Mouse (Mus musculus): Measurements from ENCODE around the gene Il3ra.

Il3ra gene

GRCm38 (mm10) chr14:14345948-14346812 lies at the start of gene Il3ra:
Gene Il3ra (plus strand): TSS chr14:14346275.
- in situ Hi-C loops (cut with MboI, MseI) = loop anchor here (5.0 kb wide), 1 partner anchor 356 kb away; the partner anchor contains the start of gene Slc4a7

GRCm38 (mm10) chr14:14308938-14309337 lies 37.1 kb upstream of the Il3ra start:
- in situ Hi-C loops (cut with MboI, MseI) = no loop called here

DNA sequence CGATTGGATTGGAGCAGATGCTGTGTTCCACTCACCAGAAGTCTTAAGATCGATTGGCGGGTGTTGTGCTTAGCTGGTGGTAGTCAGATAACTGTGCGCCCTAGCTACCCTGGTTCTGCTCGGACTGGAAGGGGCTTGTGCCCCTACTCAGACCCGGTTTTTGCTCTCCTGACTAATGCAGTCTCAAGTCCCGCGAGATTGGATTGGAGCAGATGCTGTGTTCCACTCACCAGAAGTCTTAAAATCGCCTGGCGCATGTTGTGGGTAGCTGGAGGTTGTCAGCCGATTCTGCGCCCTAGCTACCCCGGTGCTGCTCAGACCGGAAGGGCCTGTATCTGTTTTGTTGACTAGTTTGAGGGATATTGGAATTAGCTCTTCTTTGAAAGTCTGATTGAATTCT lies 36.7 kb upstream of the Il3ra start:
- in situ Hi-C loops (cut with MboI, MseI) = no loop called here

DNA sequence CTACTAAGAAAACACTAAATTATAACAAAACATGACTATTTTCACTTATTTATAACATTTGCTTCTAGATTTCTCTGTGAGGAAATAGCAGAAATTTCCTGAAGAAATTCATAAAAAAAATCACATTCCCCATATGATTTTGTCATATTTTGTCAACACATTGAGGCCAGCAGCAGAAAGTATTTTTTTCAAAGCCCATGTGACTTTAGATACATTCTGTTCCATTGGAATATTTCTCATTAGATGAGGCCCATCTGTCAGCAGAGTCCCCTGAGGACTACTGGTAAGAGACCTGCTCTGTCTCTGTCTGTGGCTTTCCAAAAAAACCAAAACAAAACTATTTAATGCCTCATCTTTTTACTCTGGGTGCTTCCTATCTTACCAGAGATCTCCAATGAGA lies 23.5 kb upstream of the Il3ra start, which contains the start of gene Olfr31:
Olfr31 (plus strand) TSS at position 301 of the 400 bp plus-strand sequence.
- in situ Hi-C loops (cut with MboI, MseI) = no loop called here

GRCm38 (mm10) chr14:14345113-14345871 lies 783 bp upstream of the Il3ra start:
- in situ Hi-C loops (cut with MboI, MseI) = loop anchor here (5.0 kb wide), 1 partner anchor 357 kb away; the partner anchor contains the start of gene Slc4a7

DNA sequence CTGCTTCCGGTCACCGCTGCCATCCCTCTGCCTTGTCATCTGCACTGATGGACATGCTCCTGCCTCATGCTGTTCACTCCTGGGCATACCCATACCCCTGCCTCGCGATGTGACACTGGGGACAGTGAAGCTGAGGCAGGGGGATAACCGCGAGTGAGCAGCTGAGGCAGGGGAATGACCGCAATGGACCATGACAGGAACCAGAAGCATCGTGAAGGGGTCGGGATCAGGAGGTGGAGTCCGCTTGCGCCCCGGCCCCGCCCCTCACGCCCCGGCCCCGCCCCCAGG lies 682 bp downstream of the Il3ra start:
- in situ Hi-C loops (cut with MboI, MseI) = loop anchor here (5.0 kb wide), 1 partner anchor 356 kb away; the partner anchor contains the start of gene Slc4a7

- in situ Hi-C loops (cut with MboI, MseI) = loop anchor here (5.0 kb wide), 1 partner anchor 355 kb away; the partner anchor contains the start of gene Slc4a7
Measured at GRCm38 (mm10) chr14:14347151-14347835, 1.2 kb downstream of the Il3ra start.

- in situ Hi-C loops (cut with MboI, MseI) = loop anchor here (5.0 kb wide), 1 partner anchor 354 kb away; the partner anchor contains the start of gene Slc4a7
Measured at GRCm38 (mm10) chr14:14347836-14348621, 2.0 kb downstream of the Il3ra start.

DNA sequence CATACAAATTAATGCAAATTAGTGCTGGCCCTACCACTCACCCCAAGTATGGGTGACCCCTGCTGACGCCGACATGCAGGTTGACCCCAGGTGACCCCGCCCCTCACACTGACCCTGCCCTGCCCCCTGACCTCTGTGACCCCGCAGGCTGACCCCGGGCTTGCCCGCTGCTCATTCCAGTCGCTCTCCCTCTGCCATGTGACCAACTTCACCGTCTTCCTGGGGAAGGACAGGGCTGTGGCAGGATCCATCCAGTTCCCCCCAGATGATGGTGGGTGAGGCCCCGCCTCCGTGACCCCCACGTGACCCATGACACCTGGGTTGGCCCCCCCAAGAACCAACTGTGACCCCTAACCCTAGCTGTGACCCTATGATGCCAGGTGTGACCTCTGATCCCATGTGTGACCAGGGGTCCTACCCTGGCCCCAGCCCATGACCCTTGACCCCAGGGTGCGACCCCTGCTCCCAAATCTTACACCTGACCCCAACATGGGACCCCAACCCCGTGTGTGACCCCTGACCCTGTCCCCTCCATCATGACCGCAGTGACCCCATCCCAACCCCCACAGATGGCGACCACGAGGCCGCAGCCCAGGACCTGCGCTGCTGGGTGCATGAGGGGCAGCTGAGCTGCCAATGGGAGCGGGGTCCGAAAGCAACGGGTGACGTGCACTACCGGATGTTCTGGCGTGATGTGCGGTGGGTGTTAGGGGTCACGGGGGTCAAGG lies 2.8 kb downstream of the Il3ra start:
- in situ Hi-C loops (cut with MboI, MseI) = loop anchor here (5.0 kb wide), 1 partner anchor 353 kb away; the partner anchor contains the start of gene Slc4a7

GRCm38 (mm10) chr14:14349485-14350262 lies 3.6 kb downstream of the Il3ra start:
- in situ Hi-C loops (cut with MboI, MseI) = loop anchor here (5.0 kb wide), 1 partner anchor 353 kb away; the partner anchor contains the start of gene Slc4a7

GRCm38 (mm10) chr14:14350263-14351147 lies 4.4 kb downstream of the Il3ra start:
- in situ Hi-C loops (cut with MboI, MseI) = no loop called here

DNA sequence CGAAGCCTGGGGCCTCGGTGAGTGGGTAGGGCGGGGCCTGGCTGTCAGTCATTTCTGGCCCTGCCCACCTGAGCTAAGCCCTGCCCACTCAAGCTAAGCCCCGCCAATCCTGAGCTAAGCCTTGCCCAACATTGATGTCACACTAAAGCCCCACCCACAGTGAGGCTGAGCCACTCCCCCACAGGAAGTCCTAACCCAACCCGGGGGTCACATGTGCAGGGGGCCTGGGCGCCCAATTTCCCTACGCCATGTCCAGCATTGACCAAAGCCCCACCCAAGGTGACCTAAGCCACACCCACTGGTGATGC lies 5.0 kb downstream of the Il3ra start:
- in situ Hi-C loops (cut with MboI, MseI) = no loop called here

DNA sequence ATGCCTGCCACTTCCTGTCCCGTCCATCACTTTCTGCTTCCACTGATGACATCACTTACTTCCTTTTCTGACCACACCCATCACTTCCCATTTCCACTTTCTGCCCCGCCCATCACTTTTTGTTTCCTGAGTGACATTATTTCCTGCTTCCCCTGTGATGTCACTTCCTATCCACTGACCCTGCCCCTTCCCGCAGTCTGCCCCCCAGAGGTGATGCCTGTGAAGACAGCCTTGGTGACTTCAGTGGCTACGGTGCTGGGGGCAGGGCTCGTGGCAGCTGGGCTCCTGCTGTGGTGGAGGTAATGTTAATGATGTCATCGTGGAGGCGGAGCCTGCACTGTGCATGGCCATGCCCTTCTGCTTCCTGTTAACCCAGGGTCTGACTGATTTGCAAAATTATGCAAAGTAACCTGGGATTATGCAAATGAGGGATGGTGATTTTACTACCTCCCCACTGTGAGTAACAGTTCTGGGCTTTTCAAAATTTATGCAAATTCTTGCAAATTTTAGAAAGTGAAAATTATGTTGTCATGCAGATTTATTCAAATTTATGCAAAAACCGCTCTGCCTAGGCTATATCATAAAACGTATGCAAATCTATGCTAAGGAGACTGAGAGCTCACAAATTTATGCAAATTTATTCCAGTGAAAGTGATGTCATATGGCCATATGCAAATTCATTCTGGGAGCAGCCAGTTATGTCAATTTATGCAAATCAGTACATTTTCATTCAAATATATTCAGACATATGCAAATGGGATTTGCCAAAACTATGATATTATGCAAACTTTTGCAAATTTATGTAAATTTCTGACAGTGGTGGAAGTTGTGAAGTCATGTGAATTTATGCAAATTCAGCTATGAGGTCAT lies 5.9 kb downstream of the Il3ra start:
- in situ Hi-C loops (cut with MboI, MseI) = no loop called here

DNA sequence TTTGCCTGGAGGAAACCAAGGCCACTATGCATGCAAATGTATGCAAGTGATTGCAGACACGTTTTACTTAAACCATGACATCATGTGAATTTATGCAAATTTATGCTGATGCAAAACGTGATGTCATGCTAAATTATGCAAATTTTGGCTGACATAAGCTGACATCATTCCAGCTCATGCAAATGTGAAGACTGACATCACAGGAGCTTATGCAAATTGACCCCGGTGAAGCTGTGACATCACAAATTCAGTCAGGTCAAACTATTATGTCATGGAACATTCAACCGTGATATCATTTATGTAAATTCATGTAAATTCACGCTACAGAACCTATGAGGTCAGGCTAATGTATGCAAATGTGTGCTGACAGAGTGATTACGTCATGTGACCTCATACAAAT lies 6.5 kb downstream of the Il3ra start:
- in situ Hi-C loops (cut with MboI, MseI) = no loop called here

- in situ Hi-C loops (cut with MboI, MseI) = no loop called here
Measured at GRCm38 (mm10) chr14:14353081-14353732, 7.1 kb downstream of the Il3ra start.

GRCm38 (mm10) chr14:14353740-14354510 lies 7.8 kb downstream of the Il3ra start:
- in situ Hi-C loops (cut with MboI, MseI) = no loop called here
